Mouse (Mus musculus): ENCODE results near the gene Elmod3.

The Elmod3 gene

GRCm38 (mm10) chr6:72597956-72598753 lies at the start of gene Elmod3, which contains the start of gene Retsat:
TSS of gene Elmod3 (minus strand) at chr6:72598413.
TSS of gene Retsat (plus strand) at chr6:72598475.
- DNase-seq (ENCODE audit: low spot score): peak; percentile 92

DNA sequence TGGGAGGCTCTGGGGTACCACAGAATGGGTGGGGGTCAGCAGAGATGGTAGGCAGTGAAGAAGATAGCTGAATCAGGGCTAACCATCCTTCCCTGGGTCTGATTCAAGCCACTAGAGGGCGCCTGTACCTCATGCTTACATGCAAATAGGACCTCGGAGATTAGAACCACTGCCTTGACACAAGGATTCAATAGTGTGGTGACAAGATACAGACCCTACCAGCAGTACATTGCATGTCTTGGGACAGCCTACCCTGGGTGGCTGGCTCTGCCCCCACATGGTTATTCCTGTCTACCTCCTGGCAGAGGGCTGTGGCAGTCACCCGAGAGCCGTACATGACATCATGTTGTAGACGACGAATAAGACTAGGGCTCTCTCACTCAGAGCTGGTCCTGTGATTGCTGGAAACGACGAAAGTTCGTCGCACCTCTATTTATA lies 49.2 kb upstream of the Elmod3 start:
- DNase-seq (ENCODE audit: low spot score): peak; percentile 68

- no peak for DNase-seq (ENCODE audit: low spot score)
These were observed 47.2 kb upstream of the Elmod3 start for GRCm38 (mm10) chr6:72645364-72645763.

DNA sequence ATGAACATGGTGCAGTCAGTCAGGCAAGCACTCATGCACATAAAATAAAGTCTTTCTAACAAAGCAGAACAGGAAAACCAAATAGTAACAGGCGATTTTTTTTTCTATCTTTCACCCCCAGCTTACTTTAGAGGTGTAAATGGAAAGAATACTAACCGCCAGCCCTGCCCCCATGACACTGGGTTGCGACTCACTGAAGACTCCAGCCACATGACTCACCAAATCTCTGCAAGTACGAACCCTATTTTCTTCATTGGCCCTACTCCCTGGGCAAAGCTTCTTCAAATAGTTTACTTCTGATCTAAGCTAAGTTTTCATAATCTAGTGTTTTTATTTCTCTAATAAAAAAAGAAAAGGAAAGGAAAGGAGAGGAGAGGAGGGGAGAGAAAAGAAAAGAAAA lies 46.4 kb upstream of the Elmod3 start:
- DNase-seq (ENCODE audit: low spot score): no peak

- no peak for DNase-seq (ENCODE audit: low spot score)
These were observed 43.2 kb upstream of the Elmod3 start for GRCm38 (mm10) chr6:72641218-72641954.

DNA sequence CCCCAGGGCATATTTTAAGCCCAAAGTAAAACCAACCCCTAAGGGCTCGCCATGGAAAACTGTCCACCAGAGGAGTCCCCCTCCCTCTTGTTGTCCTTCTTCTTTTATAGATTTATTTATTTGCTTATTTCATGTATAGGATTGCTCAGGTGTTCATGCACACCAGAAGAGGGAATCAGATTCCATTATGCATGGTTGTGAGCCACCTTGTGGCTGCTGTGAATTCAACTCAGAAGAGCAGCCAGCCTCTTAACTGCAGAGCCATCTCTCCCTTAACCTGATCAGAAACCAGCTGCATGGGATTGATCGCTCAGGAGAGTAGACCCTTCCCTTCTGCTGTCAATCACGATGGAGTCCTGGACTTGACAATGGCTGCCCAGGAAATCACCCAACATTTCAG lies 38.7 kb upstream of the Elmod3 start:
- DNase-seq (ENCODE audit: low spot score): no peak

DNA sequence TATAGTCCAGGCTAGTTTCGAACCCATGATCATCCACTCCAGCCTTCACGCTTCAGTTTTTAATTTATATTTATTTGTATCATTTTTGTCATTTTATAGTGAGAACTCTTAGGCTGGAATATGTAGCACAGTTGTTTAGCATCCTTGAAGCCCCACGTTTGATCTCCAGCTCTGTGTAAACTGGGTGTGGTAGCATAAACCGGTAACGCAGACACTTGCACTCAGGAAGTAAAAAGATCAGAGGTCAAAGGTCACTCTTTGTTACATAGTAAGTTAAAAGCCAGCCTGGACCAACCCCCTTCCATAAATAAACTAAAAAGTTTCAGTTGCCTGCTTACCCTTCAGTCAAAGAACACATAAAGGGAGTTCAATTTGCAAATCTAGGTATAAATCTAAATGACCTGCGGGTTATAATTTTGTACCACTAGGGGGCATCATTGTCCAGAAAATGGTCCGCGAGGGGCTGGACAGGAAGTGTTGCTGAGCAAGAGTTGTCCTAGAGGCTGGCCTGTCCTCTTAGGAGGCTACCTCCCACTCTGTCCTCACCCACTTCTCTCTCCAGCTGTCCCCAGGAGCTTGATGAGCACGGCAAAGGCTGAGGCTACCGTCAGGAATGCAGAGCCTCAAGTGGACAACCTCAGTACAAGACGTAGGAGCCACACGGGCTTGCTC lies 37.7 kb upstream of the Elmod3 start:
- DNase-seq (ENCODE audit: low spot score): no peak

DNA sequence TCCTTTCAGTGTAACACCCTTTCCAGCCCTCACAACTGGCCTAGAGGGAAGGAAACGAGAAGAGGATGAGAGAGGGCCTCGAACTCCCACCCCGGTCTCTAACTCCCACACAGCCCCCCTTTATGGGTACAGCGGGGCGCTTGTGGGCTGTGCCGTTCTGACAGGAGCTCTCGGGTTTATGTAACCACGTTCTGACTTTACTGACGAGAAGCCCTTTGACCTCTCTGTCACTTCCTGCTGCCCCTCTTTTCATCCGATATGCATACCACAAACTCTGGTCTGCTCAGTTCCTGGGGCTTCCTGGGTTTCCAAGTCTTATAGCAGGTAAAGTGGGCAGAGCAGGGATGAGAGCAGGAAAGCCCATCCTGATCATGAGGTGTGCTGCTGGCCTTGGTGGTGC lies 36.1 kb upstream of the Elmod3 start:
- DNase-seq (ENCODE audit: low spot score): no peak

DNA sequence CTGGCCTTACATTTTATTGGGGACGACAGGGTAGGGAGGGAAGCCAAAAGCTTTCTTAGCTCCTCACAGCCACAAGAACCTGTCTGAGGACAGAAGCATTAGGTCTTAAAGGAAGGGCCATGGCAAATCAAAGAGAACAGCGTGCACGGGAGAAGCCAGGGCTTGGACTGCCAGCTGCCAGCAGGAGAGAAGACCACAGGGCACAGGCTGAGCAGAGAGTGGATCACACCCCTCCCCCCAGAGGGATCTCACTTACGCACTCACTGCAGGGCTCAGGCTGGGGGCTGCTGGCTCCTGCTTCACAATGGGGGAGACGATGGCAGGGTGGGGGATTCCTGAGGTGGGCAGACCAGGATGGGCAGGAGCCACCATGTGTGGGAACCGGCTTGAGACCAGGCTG lies 33.5 kb upstream of the Elmod3 start:
- DNase-seq (ENCODE audit: low spot score): no peak

- no peak for DNase-seq (ENCODE audit: low spot score)
These were observed 32.7 kb upstream of the Elmod3 start for GRCm38 (mm10) chr6:72630961-72631360.

DNA sequence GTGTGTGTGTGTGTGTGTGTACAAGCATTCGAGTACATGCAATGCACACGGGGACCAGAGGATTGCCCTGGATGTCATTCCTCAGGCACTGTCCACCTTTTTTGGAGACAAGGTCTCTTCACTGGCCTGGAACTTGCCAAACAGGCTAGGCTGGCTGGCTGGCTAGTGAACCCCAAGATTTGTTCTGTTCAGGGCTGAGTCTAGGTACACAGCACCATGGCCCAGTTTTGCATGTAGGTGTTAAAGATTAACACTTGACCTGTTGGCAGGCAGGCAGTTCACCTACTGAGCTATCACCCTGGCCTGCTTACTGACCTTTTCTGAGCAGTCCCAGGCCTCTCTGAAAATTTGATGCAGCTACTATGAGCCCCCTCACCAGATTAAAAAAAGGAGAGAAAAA lies 32.2 kb upstream of the Elmod3 start:
- DNase-seq (ENCODE audit: low spot score): no peak

GRCm38 (mm10) chr6:72627276-72627675 lies 29.1 kb upstream of the Elmod3 start:
- DNase-seq (ENCODE audit: low spot score): no peak

- DNase-seq (ENCODE audit: low spot score): no peak
These were observed 28.2 kb upstream of the Elmod3 start for GRCm38 (mm10) chr6:72626391-72626790.

GRCm38 (mm10) chr6:72623661-72624402 lies 25.6 kb upstream of the Elmod3 start:
- no peak for DNase-seq (ENCODE audit: low spot score)

GRCm38 (mm10) chr6:72622917-72623316 lies 24.7 kb upstream of the Elmod3 start:
- DNase-seq (ENCODE audit: low spot score): no peak

- DNase-seq (ENCODE audit: low spot score): no peak
These were observed 22.7 kb upstream of the Elmod3 start for GRCm38 (mm10) chr6:72620920-72621319.

DNA sequence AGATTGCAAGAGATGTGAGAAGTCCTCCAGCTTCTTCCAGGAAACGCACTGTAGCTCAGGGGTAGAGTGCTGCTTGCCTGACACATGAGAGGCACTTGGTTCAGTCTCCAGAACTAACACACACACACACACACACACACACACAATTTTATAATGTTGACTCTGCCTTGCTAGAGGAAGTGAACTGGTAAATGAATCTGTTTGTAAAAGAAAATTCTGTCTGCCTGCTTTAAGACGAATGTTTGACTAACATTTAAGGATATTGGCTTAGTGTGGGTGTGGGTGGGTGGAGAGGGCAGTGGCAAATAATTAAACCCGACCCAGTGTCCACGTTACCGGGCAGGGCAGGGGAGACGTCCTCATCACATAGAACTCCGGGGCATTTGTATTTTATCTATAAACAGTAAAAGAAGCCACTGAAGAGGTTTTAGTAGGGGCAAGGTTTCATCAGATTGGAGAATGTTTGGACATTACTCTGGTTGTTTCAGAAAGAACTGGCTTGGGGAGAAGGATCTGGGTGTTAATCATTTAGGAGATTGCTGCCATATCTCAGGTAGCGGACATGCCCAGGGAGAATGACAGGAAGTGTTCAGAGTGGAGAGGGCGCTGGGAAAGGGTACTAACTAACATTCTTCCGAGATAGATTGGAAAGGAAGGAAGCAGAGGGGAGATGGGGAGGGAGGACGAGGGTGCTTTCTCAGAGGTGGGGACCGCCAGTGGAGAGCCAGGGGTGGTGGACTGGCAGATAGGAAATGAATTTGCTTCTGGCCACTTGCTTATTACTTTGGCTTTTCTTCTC lies 21.7 kb upstream of the Elmod3 start:
- DNase-seq (ENCODE audit: low spot score): no peak

DNA sequence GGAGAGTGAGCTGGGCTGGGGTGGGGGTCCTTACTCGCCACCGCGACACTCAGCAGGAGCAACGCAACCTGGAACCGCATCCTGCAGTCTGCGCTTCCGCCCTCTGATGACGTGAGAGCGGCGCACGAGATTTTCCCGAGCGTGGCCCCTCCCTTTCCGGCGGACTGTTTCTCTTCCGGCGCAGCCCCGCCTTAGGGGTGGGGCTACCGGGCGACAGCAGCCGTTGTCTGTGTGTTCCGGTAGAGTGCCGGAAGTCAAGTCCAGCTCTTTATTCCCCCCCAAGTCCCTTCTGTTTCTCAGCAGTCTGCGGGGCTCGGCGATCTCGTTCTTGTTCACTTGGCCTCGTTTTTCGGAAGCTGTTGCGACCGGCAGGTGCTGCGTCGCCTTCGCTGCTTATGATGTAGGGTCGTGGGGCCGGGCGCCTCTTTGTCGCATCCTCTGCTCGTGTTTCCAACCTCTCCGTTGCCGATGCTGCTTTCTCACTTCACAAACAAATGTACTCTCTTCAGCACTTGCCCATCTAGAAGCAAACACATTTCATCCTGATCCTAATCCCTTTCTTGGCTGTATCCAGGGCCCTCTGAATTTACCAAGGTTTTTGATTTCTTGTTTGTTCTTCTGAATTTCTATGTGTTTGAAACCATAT lies 18.6 kb upstream of the Elmod3 start, which contains the start of gene Tgoln1:
Gene Tgoln1 (minus strand): TSS at position 358 of the 646 bp plus-strand sequence.
- DNase-seq (ENCODE audit: low spot score): peak; percentile 91

DNA sequence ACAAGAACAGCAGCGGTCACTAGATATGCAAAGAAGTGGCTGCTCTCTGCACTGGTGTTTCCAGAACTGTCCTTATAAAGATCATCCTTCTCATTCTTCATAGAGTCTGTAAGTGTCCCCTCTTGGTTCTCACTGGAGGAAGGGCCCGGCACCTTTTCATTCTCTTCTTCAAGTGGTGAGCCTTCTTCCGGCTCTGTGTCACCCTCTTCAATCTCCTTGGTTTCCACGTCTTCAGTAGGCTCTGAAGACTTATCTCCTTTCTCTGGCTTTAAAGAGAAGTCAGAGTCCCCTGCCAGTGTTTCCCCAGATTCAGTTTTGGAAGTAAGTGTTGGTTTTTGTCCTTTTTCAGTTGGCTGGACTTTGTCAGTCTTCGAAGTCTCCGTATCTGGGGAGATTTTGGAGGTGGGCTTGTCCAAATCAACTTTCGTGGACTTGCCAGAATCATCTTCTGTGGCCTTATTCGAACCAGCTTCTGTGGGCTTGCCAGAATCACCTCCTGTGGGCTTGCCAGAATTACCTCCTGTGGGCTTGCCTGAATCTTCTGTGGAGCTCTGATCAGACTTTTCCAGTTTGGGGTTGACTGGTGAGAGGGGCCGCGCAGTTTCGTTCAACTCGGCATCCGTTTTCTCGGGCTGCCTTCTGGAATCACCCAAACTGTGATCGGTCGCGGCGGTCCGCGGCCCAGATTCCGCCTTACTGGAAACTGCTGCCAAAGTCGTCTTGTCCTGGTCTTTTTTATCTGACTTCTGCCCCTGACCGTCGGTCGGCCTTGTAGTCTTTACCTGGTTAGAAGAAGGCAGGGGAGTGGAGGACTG lies 17.6 kb upstream of the Elmod3 start:
- no peak for DNase-seq (ENCODE audit: low spot score)

GRCm38 (mm10) chr6:72615151-72615550 lies 16.9 kb upstream of the Elmod3 start:
- DNase-seq (ENCODE audit: low spot score): no peak
